Mouse (Mus musculus): ENCODE results near the gene Apela. TPM values are rescaled to one million over a fixed set of nuclear protein-coding genes. Genes with fewer than 3 reads are reported as not detected.

The Apela gene
- polyA plus RNA-seq, 1 experiment from 2014 or later: 0.58 TPM

DNA sequence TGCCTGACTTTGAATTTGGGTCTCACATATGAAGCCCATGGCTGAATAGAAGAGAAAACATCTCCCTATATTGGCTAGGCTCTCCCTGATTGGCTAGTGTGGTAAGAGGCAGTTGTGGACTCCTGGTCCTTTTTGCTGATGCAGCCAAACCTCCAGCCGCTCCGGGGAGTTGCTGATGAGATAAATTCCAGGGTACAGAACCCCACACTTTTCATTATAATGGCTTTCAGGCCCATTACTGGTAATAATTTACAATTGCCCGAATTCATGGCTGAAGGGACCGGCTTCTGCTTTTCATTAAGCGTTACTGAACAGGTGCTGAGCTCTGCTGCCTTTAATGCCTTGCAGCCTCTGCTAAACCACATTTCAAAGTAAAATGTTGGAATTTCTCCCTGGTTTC, 16.8 kb upstream of the Apela start:
- no peak overlapping the region for H3K4me3 ChIP-seq (ENCODE audit: low read depth, low read length)
- no peaks in the 10 kb centered on the region for H3K36me3 ChIP-seq (ENCODE audit: insufficient read depth, low read length)
- no peak overlapping the region for H3K9ac ChIP-seq (replicated peaks; ENCODE audit: low read depth)
- 75% methylated on average over 5 of the region's 5 CpGs for WGBS
- no peak overlapping the region for H3K4me2 ChIP-seq (replicated peaks; ENCODE audit: low read depth, low read length)
- no peaks in the 10 kb centered on the region for H3K4me1 ChIP-seq (ENCODE audit: insufficient read depth, low read depth, low read length)
- DNase-seq (ENCODE audit: low spot score) (no peak), ATAC-seq (no peak)
- no peak overlapping the region for H3K27ac ChIP-seq (ENCODE audit: low read length)
- no peak for TF ChIP-seq EP300 (IDR thresholded peaks at IDR 0.05)
- TF ChIP-seq CTCF (IDR thresholded peaks at IDR 0.05): no peak
- H3K27me3 ChIP-seq (replicated peaks; ENCODE audit: insufficient read depth, low read length): no peaks in the 10 kb centered on the region
- H3K9me3 ChIP-seq (ENCODE audit: low read length): no peaks in the 10 kb centered on the region

DNA sequence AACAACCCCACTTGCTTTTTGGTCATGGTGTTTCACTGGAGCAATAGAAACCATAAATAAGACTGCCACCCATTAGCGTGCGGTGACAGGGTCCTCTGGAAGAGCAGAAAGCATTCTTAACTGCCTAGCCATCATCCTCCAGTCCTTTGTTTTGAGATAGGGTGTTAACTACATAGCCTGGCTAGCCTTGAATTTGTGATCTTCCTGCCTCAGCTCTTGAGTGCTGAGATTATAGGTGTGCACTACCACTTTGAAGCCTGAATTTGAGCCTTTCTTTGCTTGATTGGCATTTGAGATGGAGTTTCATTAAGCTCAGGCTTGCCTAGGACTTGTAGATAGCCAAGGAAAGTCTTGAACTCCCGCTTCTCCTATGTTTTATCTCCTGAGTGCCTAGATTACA, 16.4 kb upstream of the Apela start:
- Histone ChIP-seq H3K9ac (replicated peaks; ENCODE audit: low read depth) (no peak overlapping the region), H3K27me3 (replicated peaks; ENCODE audit: insufficient read depth, low read length) (no peaks in the 10 kb centered on the region), H3K4me2 (replicated peaks; ENCODE audit: low read depth, low read length) (no peak overlapping the region), H3K4me1 (ENCODE audit: insufficient read depth, low read depth, low read length) (no peaks in the 10 kb centered on the region), H3K9me3 (ENCODE audit: low read length) (no peaks in the 10 kb centered on the region), H3K36me3 (ENCODE audit: insufficient read depth, low read length) (no peaks in the 10 kb centered on the region), H3K27ac (ENCODE audit: low read length) (no peak overlapping the region), H3K4me3 (ENCODE audit: low read depth, low read length) (no peak overlapping the region)
- no peak for TF ChIP-seq CTCF (IDR thresholded peaks at IDR 0.05)
- TF ChIP-seq EP300 (IDR thresholded peaks at IDR 0.05): no peak
- WGBS: 84% methylated on average over 3 of the region's 3 CpGs
- ATAC-seq (no peak), DNase-seq (ENCODE audit: low spot score) (no peak)

DNA sequence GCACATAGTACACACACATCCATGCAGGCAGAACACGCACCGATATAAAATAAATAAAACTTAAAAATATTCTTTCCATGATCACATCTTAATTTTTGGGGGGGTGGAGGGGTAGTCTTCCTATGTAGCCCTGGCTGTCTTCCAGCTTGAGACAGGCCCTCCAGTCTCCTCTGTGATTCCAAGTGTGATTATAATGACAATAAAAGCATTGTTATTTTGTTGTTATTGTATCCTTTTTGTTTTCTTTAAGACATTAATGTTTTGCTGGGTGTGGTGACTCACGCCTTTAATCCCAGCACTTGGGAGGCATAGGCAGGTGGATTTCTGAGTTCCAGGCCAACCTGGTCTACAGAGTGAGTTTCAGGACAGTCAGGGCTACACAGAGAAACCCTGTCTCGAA, 10.7 kb upstream of the Apela start:
- TF ChIP-seq CTCF (IDR thresholded peaks at IDR 0.05) (no peak), EP300 (IDR thresholded peaks at IDR 0.05) (no peak)
- H3K36me3 ChIP-seq (ENCODE audit: insufficient read depth, low read length): no peaks in the 10 kb centered on the region
- H3K27me3 ChIP-seq (replicated peaks; ENCODE audit: insufficient read depth, low read length): no peaks in the 10 kb centered on the region
- H3K27ac ChIP-seq (ENCODE audit: low read length): no peak overlapping the region
- no peak overlapping the region for H3K4me2 ChIP-seq (replicated peaks; ENCODE audit: low read depth, low read length)
- 89% methylated on average over 3 of the region's 4 CpGs for WGBS
- H3K9ac ChIP-seq (replicated peaks; ENCODE audit: low read depth): no peak overlapping the region
- ATAC-seq (no peak), DNase-seq (ENCODE audit: low spot score) (no peak)
- H3K9me3 ChIP-seq (ENCODE audit: low read length): no peaks in the 10 kb centered on the region
- H3K4me3 ChIP-seq (ENCODE audit: low read depth, low read length): no peak overlapping the region
- no peaks in the 10 kb centered on the region for H3K4me1 ChIP-seq (ENCODE audit: insufficient read depth, low read depth, low read length)

DNA sequence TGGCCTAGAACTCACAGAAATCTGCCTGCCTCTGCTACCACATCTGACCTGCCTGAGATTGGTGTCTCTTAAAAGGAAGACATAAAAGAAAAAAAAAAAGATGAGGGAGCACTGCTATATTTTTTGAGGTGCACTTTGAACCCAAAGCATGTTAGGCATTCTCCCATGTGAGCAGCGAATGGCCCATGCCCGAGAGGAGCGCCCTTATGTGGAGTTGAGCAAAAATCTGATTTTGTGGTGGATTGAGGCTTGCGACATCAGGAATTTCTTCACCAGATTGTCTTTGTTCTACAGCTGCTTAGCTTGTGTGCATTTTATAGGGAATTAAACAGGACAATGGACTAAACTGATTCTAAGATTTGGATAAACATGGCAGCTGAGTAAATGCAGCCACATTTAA, 10.1 kb upstream of the Apela start:
- Histone ChIP-seq H3K27ac (ENCODE audit: low read length) (no peak overlapping the region), H3K9ac (replicated peaks; ENCODE audit: low read depth) (no peak overlapping the region), H3K36me3 (ENCODE audit: insufficient read depth, low read length) (no peaks in the 10 kb centered on the region), H3K4me2 (replicated peaks; ENCODE audit: low read depth, low read length) (no peak overlapping the region), H3K27me3 (replicated peaks; ENCODE audit: insufficient read depth, low read length) (no peaks in the 10 kb centered on the region), H3K4me1 (ENCODE audit: insufficient read depth, low read depth, low read length) (no peaks in the 10 kb centered on the region), H3K4me3 (ENCODE audit: low read depth, low read length) (no peak overlapping the region), H3K9me3 (ENCODE audit: low read length) (no peaks in the 10 kb centered on the region)
- no peak for TF ChIP-seq EP300 (IDR thresholded peaks at IDR 0.05)
- no peak for TF ChIP-seq CTCF (IDR thresholded peaks at IDR 0.05)
- 83% methylated on average over 4 of the region's 4 CpGs for WGBS
- ATAC-seq: no peak
- DNase-seq (ENCODE audit: low spot score): no peak

DNA sequence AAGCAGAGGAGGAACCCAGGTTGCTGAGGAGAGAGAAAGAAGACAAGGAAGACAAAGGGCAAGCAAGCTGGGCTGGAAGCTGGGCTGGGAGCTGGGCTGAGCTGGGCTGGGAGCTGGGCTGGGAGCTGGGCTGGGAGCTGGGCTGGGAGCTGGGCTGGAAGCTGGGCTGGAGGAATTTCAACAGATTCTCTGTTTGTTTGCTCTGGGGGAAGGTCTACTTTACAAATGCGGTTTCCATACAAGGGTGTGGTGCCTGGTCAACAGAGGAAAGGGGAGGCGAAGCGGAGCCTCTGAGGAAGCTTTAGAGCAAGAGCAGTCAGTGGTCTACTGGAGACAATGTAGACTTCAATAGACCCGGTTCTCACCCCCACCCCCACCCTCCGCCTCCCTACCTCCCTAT, 9.4 kb upstream of the Apela start:
- Histone ChIP-seq H3K27me3 (replicated peaks; ENCODE audit: insufficient read depth, low read length) (no peaks in the 10 kb centered on the region), H3K27ac (ENCODE audit: low read length) (no peak overlapping the region), H3K4me3 (ENCODE audit: low read depth, low read length) (no peak overlapping the region), H3K4me1 (ENCODE audit: insufficient read depth, low read depth, low read length) (no peaks in the 10 kb centered on the region), H3K36me3 (ENCODE audit: insufficient read depth, low read length) (no peaks in the 10 kb centered on the region), H3K4me2 (replicated peaks; ENCODE audit: low read depth, low read length) (peak overlapping the region; percentile 22; the same call in 1 of the 2 replicates), H3K9me3 (ENCODE audit: low read length) (no peaks in the 10 kb centered on the region), H3K9ac (replicated peaks; ENCODE audit: low read depth) (no peak overlapping the region)
- TF ChIP-seq CTCF (IDR thresholded peaks at IDR 0.05) (no peak), EP300 (IDR thresholded peaks at IDR 0.05) (no peak)
- ATAC-seq: peak; percentile 77
- 53% methylated on average over 5 of the region's 5 CpGs for whole genome bisulfite sequencing
- DNase-seq (ENCODE audit: low spot score): peak; percentile 54

DNA sequence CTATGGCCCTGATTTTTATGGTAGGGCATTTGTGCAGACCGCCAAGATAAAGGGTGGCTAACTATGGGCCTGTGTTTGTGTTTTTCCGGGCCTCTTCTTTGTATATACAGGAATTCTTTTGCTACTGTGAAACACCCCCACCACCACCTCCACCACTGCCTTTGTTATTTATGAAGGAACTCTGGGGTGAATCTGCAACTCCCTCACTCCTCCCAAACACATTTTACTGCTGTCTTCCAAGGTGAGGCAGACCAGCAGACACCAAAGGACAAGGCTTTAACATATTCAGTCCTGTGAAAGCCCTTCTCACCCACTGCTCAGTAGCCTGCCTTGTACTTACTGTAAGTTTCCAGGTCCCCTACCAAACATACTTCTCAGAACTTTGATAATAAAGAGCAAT, 3.0 kb downstream of the Apela start:
- 54% methylated on average over 2 of the region's 2 CpGs for WGBS
- H3K9me3 ChIP-seq (ENCODE audit: low read length): no peaks in the 10 kb centered on the region
- no peak overlapping the region for H3K27ac ChIP-seq (ENCODE audit: low read length)
- no peaks in the 10 kb centered on the region for H3K27me3 ChIP-seq (replicated peaks; ENCODE audit: insufficient read depth, low read length)
- no peak overlapping the region for H3K9ac ChIP-seq (replicated peaks; ENCODE audit: low read depth)
- H3K4me1 ChIP-seq (ENCODE audit: insufficient read depth, low read depth, low read length): no peaks in the 10 kb centered on the region; the same call in 1 of the 2 replicates
- H3K4me3 ChIP-seq (ENCODE audit: low read depth, low read length): no peak overlapping the region
- ATAC-seq (no peak), DNase-seq (ENCODE audit: low spot score) (no peak)
- H3K4me2 ChIP-seq (replicated peaks; ENCODE audit: low read depth, low read length): no peak overlapping the region
- H3K36me3 ChIP-seq (ENCODE audit: insufficient read depth, low read length): no peaks in the 10 kb centered on the region
- no peak for TF ChIP-seq CTCF (IDR thresholded peaks at IDR 0.05)
- no peak for TF ChIP-seq EP300 (IDR thresholded peaks at IDR 0.05)

DNA sequence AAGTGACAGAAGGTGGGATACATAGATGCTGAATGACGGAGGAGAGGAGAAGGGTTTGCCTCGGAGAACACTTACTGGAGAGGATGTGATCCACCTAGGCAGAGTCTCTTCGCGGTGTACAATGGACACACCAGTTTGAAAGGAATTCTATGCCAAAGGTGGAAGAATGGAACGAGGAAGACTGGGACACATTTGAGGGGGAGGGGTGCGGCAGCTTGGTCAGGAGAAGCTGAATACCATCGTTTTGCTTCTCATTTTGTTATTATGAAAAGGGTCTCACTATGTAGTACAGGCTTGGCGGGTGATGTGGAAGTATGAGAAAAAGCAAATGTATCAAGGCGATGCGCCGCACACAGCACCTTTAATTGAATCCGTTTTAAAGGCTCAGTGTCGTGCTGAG, 4.1 kb downstream of the Apela start:
- Histone ChIP-seq H3K9ac (replicated peaks; ENCODE audit: low read depth) (no peak overlapping the region), H3K9me3 (ENCODE audit: low read length) (no peaks in the 10 kb centered on the region), H3K27me3 (replicated peaks; ENCODE audit: insufficient read depth, low read length) (no peaks in the 10 kb centered on the region), H3K4me2 (replicated peaks; ENCODE audit: low read depth, low read length) (no peak overlapping the region), H3K36me3 (ENCODE audit: insufficient read depth, low read length) (no peaks in the 10 kb centered on the region), H3K27ac (ENCODE audit: low read length) (no peak overlapping the region), H3K4me1 (ENCODE audit: insufficient read depth, low read depth, low read length) (no peaks in the 10 kb centered on the region; the same call in 1 of the 2 replicates), H3K4me3 (ENCODE audit: low read depth, low read length) (no peak overlapping the region)
- TF ChIP-seq CTCF (IDR thresholded peaks at IDR 0.05) (no peak), EP300 (IDR thresholded peaks at IDR 0.05) (no peak)
- ATAC-seq: no peak
- no peak for DNase-seq (ENCODE audit: low spot score)
- 73% methylated on average over 13 of the region's 13 CpGs for WGBS
